Mouse (Mus musculus) liver, embryonic 16.5 days (tissue): ENCODE data around the gene Ank3. TPM values are rescaled to one million over a fixed set of nuclear protein-coding genes. Genes with fewer than 3 reads are reported as not detected.

Experiments used
- ATAC-seq: fragments of 200-750 bp; cut with Nextera tagmentation; 2 replicates; pipeline ENCODE4 v1.8.0; 2017; ENCODE audit warnings: low read depth, mild to moderate bottlenecking, moderate number of reproducible peaks, moderate library complexity
- H3K27ac ChIP-seq: fragments of 300-500 bp; sonication (generic); 2 replicates; pipeline ENCODE4 v1.5.1; 2014; ENCODE audit warnings: mild to moderate bottlenecking, low read length
- H3K27me3 ChIP-seq: fragments of 300-500 bp; sonication (generic); 2 replicates; pipeline ENCODE4 v1.6.1; 2014; ENCODE audit warnings: low read depth, low read length, mixed read lengths; ENCODE audit not compliant: control insufficient read depth, insufficient read depth
- H3K36me3 ChIP-seq: fragments of 300-500 bp; sonication (generic); 2 replicates; pipeline ENCODE4 v1.6.1; 2014; ENCODE audit warnings: mild to moderate bottlenecking; ENCODE audit not compliant: control insufficient read depth, insufficient read depth
- H3K4me1 ChIP-seq: fragments of 300-500 bp; sonication (generic); 2 replicates; pipeline ENCODE4 v1.6.1; 2014; ENCODE audit warnings: low read depth, low read length, mixed read lengths; ENCODE audit not compliant: control insufficient read depth
- H3K4me2 ChIP-seq: fragments of 300-500 bp; sonication (generic); 2 replicates; pipeline ENCODE4 v1.6.1; 2014; ENCODE audit warnings: low read depth, low read length, mixed read lengths
- H3K4me3 ChIP-seq: fragments of 300-500 bp; sonication (generic); 2 replicates; pipeline ENCODE4 v1.5.1; 2014; ENCODE audit warnings: low read depth, mild to moderate bottlenecking, low read length
- H3K9ac ChIP-seq: fragments of 300-500 bp; sonication (generic); 2 replicates; pipeline ENCODE4 v1.6.1; 2014; ENCODE audit warnings: low read depth, low read length
- H3K9me3 ChIP-seq: fragments of 300-500 bp; sonication (generic); replicated peaks from 2 replicates; pipeline ENCODE4 v1.6.1; 2016; ENCODE audit warnings: low read length; ENCODE audit not compliant: control insufficient read depth
- WGBS: fragments of 180-500 bp; shearing (Covaris S2); extraction: QIAGEN DNeasy Blood & Tissue Kit; methylation state at CpG from one replicate; pipeline ENCODE4 v1.1.7; 2014; ENCODE audit not compliant: insufficient replicate concordance; 5-methylcytosine and 5-hydroxymethylcytosine counted together
- polyA plus RNA-seq: library from polyadenylated mRNA; unstranded; fragments of >200 nt; fragmentation: Nextera tagmentation; extraction: Ambion mirVana; gene quantifications from 2 replicates; pipeline ENCODE4 v1.2.1, GENCODE M21; 2015

Ank3 gene
- polyA plus RNA-seq, 1 experiment from 2014 or later, result 14.0 TPM

GRCm38 (mm10) chr10:69939966-69940365, 541.4 kb downstream of the Ank3 start:
- H3K4me3 ChIP-seq, result no peak overlapping the region
- H3K36me3 ChIP-seq, result no peaks in the 10 kb centered on the region
- H3K27ac ChIP-seq, result no peak overlapping the region
- H3K9ac ChIP-seq, result no peak overlapping the region
- H3K9me3 ChIP-seq, result no peaks in the 10 kb centered on the region
- no peak overlapping the region for H3K4me2 ChIP-seq
- H3K4me1 ChIP-seq, result no peaks in the 10 kb centered on the region
- 47% methylated on average over 7 of the region's 7 CpGs for WGBS
- no peaks in the 10 kb centered on the region for H3K27me3 ChIP-seq
- ATAC-seq, result no peak

- Histone ChIP-seq H3K27me3 (no peaks in the 10 kb centered on the region), H3K9me3 (no peaks in the 10 kb centered on the region), H3K9ac (no peak overlapping the region), H3K4me3 (no peak overlapping the region), H3K4me2 (no peak overlapping the region), H3K27ac (no peak overlapping the region), H3K36me3 (no peaks in the 10 kb centered on the region), H3K4me1 (no peaks in the 10 kb centered on the region)
- 76% methylated on average over 7 of the region's 7 CpGs for WGBS
- ATAC-seq, result no peak
Measured at GRCm38 (mm10) chr10:69941001-69941400, 542.4 kb downstream of the Ank3 start.

GRCm38 (mm10) chr10:69944845-69945244, 546.3 kb downstream of the Ank3 start:
- Histone ChIP-seq H3K4me3 (no peak overlapping the region), H3K9ac (no peak overlapping the region), H3K36me3 (no peaks in the 10 kb centered on the region), H3K9me3 (no peaks in the 10 kb centered on the region), H3K4me2 (no peak overlapping the region), H3K4me1 (no peaks in the 10 kb centered on the region), H3K27ac (no peak overlapping the region), H3K27me3 (no peaks in the 10 kb centered on the region)
- 62% methylated on average over 9 of the region's 9 CpGs for WGBS
- ATAC-seq, result no peak

GRCm38 (mm10) chr10:69945870-69946269, 547.3 kb downstream of the Ank3 start:
- Histone ChIP-seq H3K4me2 (no peak overlapping the region), H3K4me3 (no peak overlapping the region), H3K36me3 (no peaks in the 10 kb centered on the region), H3K27me3 (no peaks in the 10 kb centered on the region), H3K9ac (no peak overlapping the region), H3K4me1 (no peaks in the 10 kb centered on the region), H3K9me3 (no peaks in the 10 kb centered on the region), H3K27ac (no peak overlapping the region)
- ATAC-seq, result no peak
- 70% methylated on average over 8 of the region's 8 CpGs for WGBS

- Histone ChIP-seq H3K27ac (no peak overlapping the region), H3K4me1 (no peaks in the 10 kb centered on the region), H3K9ac (no peak overlapping the region), H3K4me2 (no peak overlapping the region), H3K4me3 (no peak overlapping the region), H3K9me3 (no peaks in the 10 kb centered on the region), H3K27me3 (no peaks in the 10 kb centered on the region), H3K36me3 (no peaks in the 10 kb centered on the region)
- no peak for ATAC-seq
- 64% methylated on average over 8 of the region's 8 CpGs for WGBS
Measured at GRCm38 (mm10) chr10:69946271-69946670, 547.7 kb downstream of the Ank3 start.

- H3K27ac ChIP-seq, result no peak overlapping the region
- no peak overlapping the region for H3K4me2 ChIP-seq
- no peaks in the 10 kb centered on the region for H3K9me3 ChIP-seq
- no peaks in the 10 kb centered on the region for H3K36me3 ChIP-seq
- H3K4me1 ChIP-seq, result no peaks in the 10 kb centered on the region
- H3K9ac ChIP-seq, result no peak overlapping the region
- no peak for ATAC-seq
- 64% methylated on average over 6 of the region's 6 CpGs for WGBS
- H3K27me3 ChIP-seq, result no peaks in the 10 kb centered on the region
- no peak overlapping the region for H3K4me3 ChIP-seq
Measured at GRCm38 (mm10) chr10:69947093-69947492, 548.5 kb downstream of the Ank3 start.

- H3K9ac ChIP-seq, result no peak overlapping the region
- no peak overlapping the region for H3K4me3 ChIP-seq
- H3K36me3 ChIP-seq, result no peaks in the 10 kb centered on the region
- WGBS, result 69% methylated on average over 11 of the region's 11 CpGs
- no peaks in the 10 kb centered on the region for H3K4me1 ChIP-seq
- H3K27me3 ChIP-seq, result no peaks in the 10 kb centered on the region
- H3K9me3 ChIP-seq, result no peaks in the 10 kb centered on the region
- no peak for ATAC-seq
- no peak overlapping the region for H3K4me2 ChIP-seq
- H3K27ac ChIP-seq, result no peak overlapping the region
Measured at GRCm38 (mm10) chr10:69950236-69950918, 551.8 kb downstream of the Ank3 start.

- WGBS, result 72% methylated on average over 9 of the region's 9 CpGs
- no peak overlapping the region for H3K4me3 ChIP-seq
- no peaks in the 10 kb centered on the region for H3K4me1 ChIP-seq
- no peaks in the 10 kb centered on the region for H3K9me3 ChIP-seq
- ATAC-seq, result no peak
- no peaks in the 10 kb centered on the region for H3K27me3 ChIP-seq
- no peak overlapping the region for H3K27ac ChIP-seq
- H3K4me2 ChIP-seq, result no peak overlapping the region
- no peak overlapping the region for H3K9ac ChIP-seq
- no peaks in the 10 kb centered on the region for H3K36me3 ChIP-seq
Measured at GRCm38 (mm10) chr10:69950919-69951236, 552.3 kb downstream of the Ank3 start.

- 56% methylated on average over 4 of the region's 4 CpGs for WGBS
- H3K4me1 ChIP-seq, result no peaks in the 10 kb centered on the region
- no peaks in the 10 kb centered on the region for H3K9me3 ChIP-seq
- H3K4me3 ChIP-seq, result no peak overlapping the region
- ATAC-seq, result no peak
- H3K27me3 ChIP-seq, result no peaks in the 10 kb centered on the region
- H3K4me2 ChIP-seq, result no peak overlapping the region
- H3K36me3 ChIP-seq, result no peaks in the 10 kb centered on the region
- H3K27ac ChIP-seq, result no peak overlapping the region
- H3K9ac ChIP-seq, result no peak overlapping the region
Measured at GRCm38 (mm10) chr10:69951426-69951825, 552.9 kb downstream of the Ank3 start.
